Mouse (Mus musculus) forebrain, embryonic 11.5 days (tissue): ENCODE results near the gene Lmbrd2. TPM values are rescaled to one million over a fixed set of nuclear protein-coding genes. Genes with fewer than 3 reads are reported as not detected.

Experiments
- ATAC-seq: fragments of 200-750 bp; cut with Nextera tagmentation; replicated peaks from 2 replicates; pipeline ENCODE4 v1.8.0; 2017; ENCODE audit warnings: moderate TSS enrichment; ENCODE audit not compliant: low FRiP score
- DNase-seq: peaks from one replicate; pipeline ENCODE4 v3.0.0-alpha.2; 2017; ENCODE audit warnings: low spot score
- H3K27ac ChIP-seq: fragments of 300-500 bp; sonication (generic); 2 replicates; pipeline ENCODE4 v1.5.1; 2014; ENCODE audit warnings: low read depth, low read length
- H3K27me3 ChIP-seq: fragments of 300-500 bp; sonication (generic); 2 replicates; pipeline ENCODE4 v1.6.1; 2014; ENCODE audit warnings: mild to moderate bottlenecking, low read length, mixed read lengths; ENCODE audit not compliant: control insufficient read depth, insufficient read depth
- H3K36me3 ChIP-seq: fragments of 300-500 bp; sonication (generic); 2 replicates; pipeline ENCODE4 v1.6.1; 2014; ENCODE audit warnings: mild to moderate bottlenecking, low read length, moderate library complexity, mixed read lengths; ENCODE audit not compliant: control insufficient read depth, insufficient read depth
- H3K4me1 ChIP-seq: fragments of 300-500 bp; sonication (generic); replicated peaks from 2 replicates; pipeline ENCODE4 v1.6.1; 2014; ENCODE audit warnings: low read length, mixed read lengths; ENCODE audit not compliant: control insufficient read depth, insufficient read depth
- H3K4me2 ChIP-seq: fragments of 300-500 bp; sonication (generic); 2 replicates; pipeline ENCODE4 v1.6.1; 2014; ENCODE audit warnings: low read depth, mild to moderate bottlenecking, low read length, moderate library complexity, mixed read lengths; ENCODE audit not compliant: severe bottlenecking
- H3K4me3 ChIP-seq: fragments of 300-500 bp; sonication (generic); 2 replicates; pipeline ENCODE4 v1.5.1; 2014; ENCODE audit warnings: low read depth, low read length
- H3K9ac ChIP-seq: fragments of 300-500 bp; sonication (generic); 2 replicates; pipeline ENCODE4 v1.6.1; 2014; ENCODE audit warnings: low read length
- H3K9me3 ChIP-seq: fragments of 300-500 bp; sonication (generic); 2 replicates; pipeline ENCODE4 v1.6.1; 2016; ENCODE audit warnings: low read length, mixed read lengths; ENCODE audit not compliant: control insufficient read depth
- WGBS: fragments of 180-500 bp; shearing (Covaris S2); extraction: QIAGEN DNeasy Blood & Tissue Kit; methylation state at CpG from one replicate; pipeline ENCODE4 v1.1.7; 2014; 5-methylcytosine and 5-hydroxymethylcytosine counted together
- polyA plus RNA-seq: library from polyadenylated mRNA; unstranded; fragments of >200 nt; fragmentation: Nextera tagmentation; extraction: Ambion mirVana; gene quantifications from 2 replicates; pipeline ENCODE4 v1.2.1, GENCODE M21; 2014

Lmbrd2 gene
- polyA plus RNA-seq, 1 experiment from 2014 or later: 3.8 TPM

DNA sequence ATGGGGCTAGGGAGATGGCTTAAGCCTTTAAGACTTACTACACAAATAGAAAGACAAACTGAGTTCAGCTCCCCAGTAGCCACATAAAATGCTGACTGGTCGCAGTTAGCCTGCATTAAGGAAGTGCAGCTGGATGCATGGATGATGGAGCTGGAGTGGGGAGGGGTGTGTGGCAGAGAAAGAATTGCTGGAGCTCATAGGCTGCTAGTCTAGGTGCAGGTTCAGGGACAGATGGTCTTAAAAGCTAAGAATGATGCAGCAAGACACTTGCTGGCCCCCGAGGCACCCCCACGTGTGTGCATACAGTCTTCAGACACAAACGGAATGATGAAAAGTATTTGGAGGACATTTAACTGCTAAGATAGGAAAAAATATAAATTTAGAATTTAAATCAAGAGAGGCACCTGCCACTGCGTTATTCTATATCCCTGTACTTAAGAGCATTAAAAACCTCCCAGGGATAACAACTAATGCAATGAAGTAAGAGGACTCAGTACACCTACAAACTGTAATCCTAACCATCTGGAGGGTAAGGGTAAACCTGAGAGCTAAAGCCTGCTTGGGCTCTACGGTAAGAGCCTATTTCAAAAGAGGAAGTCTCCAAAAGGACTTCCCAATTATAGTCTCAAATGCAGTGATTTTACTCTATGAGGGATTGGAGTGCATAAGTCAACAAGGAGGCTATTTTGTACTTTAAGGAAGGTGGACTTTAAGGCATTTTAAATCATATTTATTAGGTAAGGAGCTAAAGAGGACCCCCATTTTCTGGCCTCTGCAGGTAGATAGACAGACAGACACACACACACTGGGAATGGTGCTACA lies 29.6 kb upstream of the Lmbrd2 start:
- no peak overlapping the region for H3K4me2 ChIP-seq
- H3K4me1 ChIP-seq: no peaks in the 10 kb centered on the region
- H3K4me3 ChIP-seq: no peak overlapping the region
- H3K27me3 ChIP-seq: no peaks in the 10 kb centered on the region
- no peak overlapping the region for H3K9ac ChIP-seq
- no peak overlapping the region for H3K27ac ChIP-seq
- H3K36me3 ChIP-seq: peaks cover 6% of the 10 kb centered on the region
- ATAC-seq (no peak), DNase-seq (no peak)
- no peaks in the 10 kb centered on the region for H3K9me3 ChIP-seq
- WGBS: 90% methylated on average over 6 of the region's 6 CpGs

DNA sequence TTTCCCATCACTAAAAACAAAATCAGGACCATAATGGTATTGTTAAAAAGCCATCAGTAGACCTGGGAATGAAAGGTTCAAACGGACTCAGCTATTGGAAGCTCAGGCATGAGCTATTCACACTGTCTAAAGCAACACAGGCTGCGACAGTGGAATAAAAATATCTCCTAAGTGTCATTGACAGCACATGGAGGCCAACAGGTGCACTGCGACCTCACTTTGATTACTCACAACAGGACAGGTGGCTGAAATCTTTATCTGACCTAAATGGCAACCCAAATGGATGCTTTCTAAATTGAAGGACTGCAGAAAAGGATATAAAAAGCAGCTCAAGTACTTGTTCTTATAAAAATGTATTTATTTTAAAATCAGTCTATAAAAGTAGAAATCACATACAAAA lies 28.7 kb upstream of the Lmbrd2 start:
- Histone ChIP-seq H3K27ac (no peak overlapping the region), H3K4me1 (no peaks in the 10 kb centered on the region)

GRCm38 (mm10) chr15:9113556-9113955 lies 26.8 kb upstream of the Lmbrd2 start:
- Histone ChIP-seq H3K9me3 (no peaks in the 10 kb centered on the region), H3K4me2 (no peak overlapping the region), H3K4me3 (no peak overlapping the region), H3K27me3 (no peaks in the 10 kb centered on the region), H3K9ac (no peak overlapping the region), H3K4me1 (no peaks in the 10 kb centered on the region), H3K27ac (no peak overlapping the region), H3K36me3 (peaks cover 13% of the 10 kb centered on the region)
- 91% methylated on average over 9 of the region's 9 CpGs for WGBS
- no peak for ATAC-seq
- DNase-seq: no peak

More for the DNA sequence above, 28.7 kb upstream of the Lmbrd2 start:
- H3K27me3 ChIP-seq: no peaks in the 10 kb centered on the region
- H3K9ac ChIP-seq: no peak overlapping the region
- H3K9me3 ChIP-seq: no peaks in the 10 kb centered on the region
- 88% methylated on average over 3 of the region's 3 CpGs for WGBS
- DNase-seq: no peak
- H3K4me2 ChIP-seq: no peak overlapping the region
- no peak for ATAC-seq
- H3K36me3 ChIP-seq: peaks cover 10% of the 10 kb centered on the region
- no peak overlapping the region for H3K4me3 ChIP-seq

GRCm38 (mm10) chr15:9114131-9114530 lies 26.2 kb upstream of the Lmbrd2 start:
- no peaks in the 10 kb centered on the region for H3K4me1 ChIP-seq
- DNase-seq (no peak), ATAC-seq (no peak)
- H3K36me3 ChIP-seq: peaks cover 16% of the 10 kb centered on the region
- H3K4me2 ChIP-seq: no peak overlapping the region
- 93% methylated on average over 4 of the region's 4 CpGs for WGBS
- no peak overlapping the region for H3K9ac ChIP-seq
- H3K9me3 ChIP-seq: no peaks in the 10 kb centered on the region
- H3K27me3 ChIP-seq: no peaks in the 10 kb centered on the region
- no peak overlapping the region for H3K27ac ChIP-seq
- H3K4me3 ChIP-seq: no peak overlapping the region

- ATAC-seq: no peak
- no peaks in the 10 kb centered on the region for H3K27me3 ChIP-seq
- peaks cover 16% of the 10 kb centered on the region for H3K36me3 ChIP-seq
- H3K4me2 ChIP-seq: no peak overlapping the region
- H3K4me1 ChIP-seq: no peaks in the 10 kb centered on the region
- WGBS: 80% methylated on average over 5 of the region's 5 CpGs
- no peak overlapping the region for H3K4me3 ChIP-seq
- H3K9me3 ChIP-seq: no peaks in the 10 kb centered on the region
- no peak overlapping the region for H3K9ac ChIP-seq
- DNase-seq: no peak
- no peak overlapping the region for H3K27ac ChIP-seq
Measured at GRCm38 (mm10) chr15:9114599-9114998, 25.8 kb upstream of the Lmbrd2 start.

DNA sequence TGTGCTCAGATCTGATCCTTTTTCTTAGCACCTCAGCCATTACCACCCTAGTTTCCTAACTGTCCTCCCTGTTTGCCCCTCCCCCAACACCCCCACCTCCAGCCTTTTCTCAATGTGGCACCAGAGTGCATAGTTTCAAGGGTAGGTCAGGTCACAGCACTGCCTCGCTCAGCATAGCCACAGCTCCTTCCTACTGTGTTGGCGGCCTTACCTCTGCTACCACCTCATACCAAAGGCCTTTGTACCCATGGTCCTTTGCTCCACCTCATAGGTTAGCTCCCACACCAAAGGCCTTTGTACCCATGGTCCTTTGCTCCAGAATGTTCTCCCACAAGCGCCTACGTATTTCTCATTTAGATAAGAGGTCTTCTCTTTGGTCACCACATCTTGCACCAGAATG lies 21.5 kb upstream of the Lmbrd2 start:
- WGBS: 89% methylated on average over 4 of the region's 4 CpGs
- Histone ChIP-seq H3K27me3 (no peaks in the 10 kb centered on the region), H3K4me2 (no peak overlapping the region), H3K4me1 (no peaks in the 10 kb centered on the region), H3K9me3 (no peaks in the 10 kb centered on the region), H3K36me3 (peaks cover 15% of the 10 kb centered on the region), H3K27ac (no peak overlapping the region), H3K4me3 (no peak overlapping the region), H3K9ac (no peak overlapping the region)
- no peak for DNase-seq
- no peak for ATAC-seq

DNA sequence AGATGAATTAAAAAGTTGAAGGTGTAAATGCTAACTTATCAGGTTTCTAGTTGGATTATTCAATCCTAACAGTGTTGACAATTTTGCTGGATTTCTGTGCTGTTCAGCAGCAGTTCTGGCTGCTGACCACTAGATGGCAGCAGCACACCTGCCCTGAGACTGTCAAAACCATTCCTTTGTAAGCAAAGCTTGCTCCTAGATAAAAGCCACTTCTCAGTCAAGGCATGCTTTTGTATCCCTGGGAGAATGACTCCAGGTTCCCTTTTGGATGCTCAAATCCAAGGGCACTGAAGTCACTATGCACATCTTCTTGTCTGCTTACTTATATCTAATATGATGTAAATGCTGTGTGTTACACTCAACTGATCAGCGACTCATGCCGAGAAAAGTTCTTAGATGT lies 20.3 kb upstream of the Lmbrd2 start:
- WGBS: 90% methylated on average over 2 of the region's 2 CpGs
- Histone ChIP-seq H3K9me3 (no peaks in the 10 kb centered on the region), H3K36me3 (peaks cover 13% of the 10 kb centered on the region; the same call in 1 of the 2 replicates), H3K27me3 (no peaks in the 10 kb centered on the region), H3K4me3 (no peak overlapping the region), H3K9ac (no peak overlapping the region), H3K4me2 (no peak overlapping the region), H3K27ac (no peak overlapping the region), H3K4me1 (no peaks in the 10 kb centered on the region)
- DNase-seq (peak; percentile 69), ATAC-seq (peak; percentile 53; the same call in 1 of the 2 replicates)

DNA sequence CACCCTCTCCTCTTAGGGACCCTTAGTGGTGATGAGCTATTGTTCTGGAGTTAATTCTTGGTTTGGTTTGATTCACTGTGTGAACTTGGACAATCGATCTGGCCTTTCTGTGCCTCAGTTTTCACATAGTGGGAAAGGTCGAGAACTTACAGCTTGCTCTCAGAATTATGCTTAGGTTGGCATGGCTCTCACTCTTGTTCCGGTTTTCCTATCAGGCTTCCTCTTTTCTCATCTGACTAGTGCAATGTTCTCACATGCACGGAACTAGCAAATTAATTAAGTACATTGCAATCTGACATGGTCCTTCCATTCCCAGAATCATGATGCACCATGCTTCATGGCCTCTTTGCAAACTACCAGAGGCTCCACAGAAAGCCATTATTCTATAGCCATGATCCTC lies 17.4 kb upstream of the Lmbrd2 start:
- 94% methylated on average over 4 of the region's 4 CpGs for WGBS
- H3K9ac ChIP-seq: no peak overlapping the region
- peaks cover 7% of the 10 kb centered on the region; the same call in 1 of the 2 replicates for H3K36me3 ChIP-seq
- H3K27ac ChIP-seq: no peak overlapping the region
- H3K4me3 ChIP-seq: no peak overlapping the region
- H3K9me3 ChIP-seq: no peaks in the 10 kb centered on the region
- ATAC-seq (no peak), DNase-seq (no peak)
- no peaks in the 10 kb centered on the region for H3K27me3 ChIP-seq
- H3K4me2 ChIP-seq: no peak overlapping the region
- no peaks in the 10 kb centered on the region for H3K4me1 ChIP-seq

GRCm38 (mm10) chr15:9124856-9125255 lies 15.5 kb upstream of the Lmbrd2 start:
- Histone ChIP-seq H3K4me2 (no peak overlapping the region), H3K27me3 (no peaks in the 10 kb centered on the region), H3K27ac (no peak overlapping the region), H3K4me3 (no peak overlapping the region), H3K36me3 (peaks cover 3% of the 10 kb centered on the region; the same call in 1 of the 2 replicates), H3K9ac (no peak overlapping the region), H3K4me1 (no peaks in the 10 kb centered on the region), H3K9me3 (no peaks in the 10 kb centered on the region)
- ATAC-seq (no peak), DNase-seq (no peak)
- 93% methylated on average over 21 of the region's 21 CpGs for WGBS
